Mouse (Mus musculus) limb, embryonic 11.5 days (tissue): ENCODE results near the gene Mat2b. TPM values are rescaled to one million over a fixed set of nuclear protein-coding genes. Genes with fewer than 3 reads are reported as not detected.
"Not testable (repeated sequence)": the region's sequence is repeated elsewhere in the genome, so short reads cannot be mapped to it uniquely, and the experiment has no call there.

Experiments used
- ATAC-seq: fragments of 200-750 bp; cut with Nextera tagmentation; 2 replicates; pipeline ENCODE4 v1.8.0; 2017; ENCODE audit warnings: low read depth; ENCODE audit not compliant: insufficient number of reproducible peaks, low FRiP score, low TSS enrichment
- DNase-seq: peaks from one replicate; pipeline ENCODE4 v3.0.0-alpha.2; 2015; ENCODE audit warnings: low spot score
- H3K27ac ChIP-seq: fragments of 300-500 bp; sonication (generic); replicated peaks from 2 replicates; pipeline ENCODE4 v1.5.1; 2014; ENCODE audit warnings: low read depth, mild to moderate bottlenecking, low read length
- H3K27me3 ChIP-seq: fragments of 300-500 bp; sonication (generic); 2 replicates; pipeline ENCODE4 v1.6.1; 2014; ENCODE audit warnings: mild to moderate bottlenecking, low read length, mixed read lengths; ENCODE audit not compliant: control insufficient read depth, insufficient read depth
- H3K36me3 ChIP-seq: fragments of 300-500 bp; sonication (generic); 2 replicates; pipeline ENCODE4 v1.6.1; 2014; ENCODE audit warnings: mild to moderate bottlenecking, low read length, moderate library complexity, mixed read lengths; ENCODE audit not compliant: control insufficient read depth, insufficient read depth
- H3K4me1 ChIP-seq: fragments of 300-500 bp; sonication (generic); 2 replicates; pipeline ENCODE4 v1.6.1; 2014; ENCODE audit warnings: low read length, mixed read lengths; ENCODE audit not compliant: control insufficient read depth, insufficient read depth
- H3K4me2 ChIP-seq: fragments of 300-500 bp; sonication (generic); 2 replicates; pipeline ENCODE4 v1.6.1; 2014; ENCODE audit warnings: low read depth, mild to moderate bottlenecking, moderate library complexity; ENCODE audit not compliant: severe bottlenecking
- H3K4me3 ChIP-seq: fragments of 300-500 bp; sonication (generic); 2 replicates; pipeline ENCODE4 v1.5.1; 2014; ENCODE audit warnings: low read depth, low read length
- H3K9ac ChIP-seq: fragments of 300-500 bp; sonication (generic); 2 replicates; pipeline ENCODE4 v1.6.1; 2014; ENCODE audit warnings: mild to moderate bottlenecking, low read length
- H3K9me3 ChIP-seq: fragments of 300-500 bp; sonication (generic); 2 replicates; pipeline ENCODE4 v1.6.1; 2016; ENCODE audit warnings: low read length; ENCODE audit not compliant: control insufficient read depth
- WGBS: fragments of 180-500 bp; shearing (Covaris S2); extraction: QIAGEN DNeasy Blood & Tissue Kit; methylation state at CpG from one replicate; pipeline ENCODE4 v1.1.7; 2014; 5-methylcytosine and 5-hydroxymethylcytosine counted together
- polyA plus RNA-seq: library from polyadenylated mRNA; unstranded; fragments of >200 nt; fragmentation: Nextera tagmentation; extraction: Ambion mirVana; gene quantifications from 2 replicates; pipeline ENCODE4 v1.2.1, GENCODE M21; 2014

Mat2b gene
- polyA plus RNA-seq, 1 experiment from 2014 or later = 126 TPM

GRCm38 (mm10) chr11:40715524-40715923, 20.5 kb upstream of the Mat2b start:
- Histone ChIP-seq H3K4me2 (no peak overlapping the region), H3K27ac (no peak overlapping the region), H3K4me1 (no peaks in the 10 kb centered on the region), H3K9ac (no peak overlapping the region), H3K4me3 (no peak overlapping the region), H3K36me3 (peaks cover 19% of the 10 kb centered on the region), H3K27me3 (no peaks in the 10 kb centered on the region), H3K9me3 (no peaks in the 10 kb centered on the region)
- DNase-seq (no peak), ATAC-seq (no peak)
- 97% methylated on average over 5 of the region's 5 CpGs for WGBS

GRCm38 (mm10) chr11:40713858-40714257, 18.9 kb upstream of the Mat2b start:
- no peaks in the 10 kb centered on the region for H3K9me3 ChIP-seq
- H3K36me3 ChIP-seq = peaks cover 23% of the 10 kb centered on the region
- H3K9ac ChIP-seq = no peak overlapping the region
- no peak overlapping the region for H3K4me3 ChIP-seq
- no peak overlapping the region for H3K4me2 ChIP-seq
- no peak overlapping the region for H3K27ac ChIP-seq
- no peak for DNase-seq
- ATAC-seq = no peak
- H3K4me1 ChIP-seq = no peaks in the 10 kb centered on the region
- H3K27me3 ChIP-seq = no peaks in the 10 kb centered on the region
- 91% methylated on average over 8 of the region's 8 CpGs for WGBS

- H3K4me3 ChIP-seq = not testable (repeated sequence)
Measured at GRCm38 (mm10) chr11:40709899-40710298, 14.9 kb upstream of the Mat2b start.

GRCm38 (mm10) chr11:40694311-40695087, 504 bp downstream of the Mat2b start:
- Histone ChIP-seq H3K9ac (peak overlapping the region; percentile 89), H3K9me3 (no peaks in the 10 kb centered on the region), H3K4me3 (peak overlapping the region; percentile 69), H3K36me3 (no peaks in the 10 kb centered on the region), H3K4me2 (peak overlapping the region; percentile 69), H3K27me3 (no peaks in the 10 kb centered on the region), H3K27ac (peak overlapping the region; percentile 97), H3K4me1 (peaks cover 3% of the 10 kb centered on the region; the same call in 1 of the 2 replicates)
- ATAC-seq = peak; percentile 66
- WGBS = under 1% methylated on average over 31 of the region's 31 CpGs
- peak; percentile 80 for DNase-seq

More at GRCm38 (mm10) chr11:40709899-40710298, 14.9 kb upstream of the Mat2b start:
- not testable (repeated sequence) for H3K4me1 ChIP-seq, ATAC-seq, H3K4me2 ChIP-seq, H3K27me3 ChIP-seq, H3K27ac ChIP-seq, H3K9me3 ChIP-seq, H3K9ac ChIP-seq, DNase-seq
- WGBS = 90% methylated on average over 6 of the region's 6 CpGs
- peaks cover 15% of the 10 kb centered on the region for H3K36me3 ChIP-seq

GRCm38 (mm10) chr11:40693366-40693951, 1.5 kb downstream of the Mat2b start:
- Histone ChIP-seq H3K36me3 (no peaks in the 10 kb centered on the region), H3K4me3 (peak overlapping the region; percentile 69), H3K9me3 (no peaks in the 10 kb centered on the region), H3K4me1 (peaks cover 3% of the 10 kb centered on the region; the same call in 1 of the 2 replicates), H3K9ac (peak overlapping the region; percentile 55), H3K27me3 (no peaks in the 10 kb centered on the region), H3K27ac (peak overlapping the region; percentile 97), H3K4me2 (peak overlapping the region; percentile 69)
- no peak for ATAC-seq
- peak; percentile 75 for DNase-seq
- WGBS = under 1% methylated on average over 16 of the region's 16 CpGs

- H3K4me3 ChIP-seq = peak overlapping the region; percentile 69
- no peaks in the 10 kb centered on the region for H3K9me3 ChIP-seq
- DNase-seq = peak; percentile 93
- ATAC-seq = peak; percentile 91
- H3K4me1 ChIP-seq = peaks cover 3% of the 10 kb centered on the region; the same call in 1 of the 2 replicates
- peak overlapping the region; percentile 69 for H3K4me2 ChIP-seq
- peak overlapping the region; percentile 61 for H3K9ac ChIP-seq
- H3K27me3 ChIP-seq = no peaks in the 10 kb centered on the region
- H3K27ac ChIP-seq = peak overlapping the region; percentile 97; the same call in 1 of the 2 replicates
- 1% methylated on average over 33 of the region's 36 CpGs for WGBS
- H3K36me3 ChIP-seq = no peaks in the 10 kb centered on the region
Measured at GRCm38 (mm10) chr11:40692511-40693365, 2.3 kb downstream of the Mat2b start.

GRCm38 (mm10) chr11:40692101-40692509, 2.9 kb downstream of the Mat2b start:
- H3K9me3 ChIP-seq = no peaks in the 10 kb centered on the region
- no peak overlapping the region for H3K27ac ChIP-seq
- H3K9ac ChIP-seq = peak overlapping the region; percentile 61
- H3K4me1 ChIP-seq = peaks cover 3% of the 10 kb centered on the region; the same call in 1 of the 2 replicates
- H3K36me3 ChIP-seq = no peaks in the 10 kb centered on the region; the same call in 1 of the 2 replicates
- ATAC-seq (peak; percentile 48), DNase-seq (no peak)
- H3K4me3 ChIP-seq = peak overlapping the region; percentile 69
- no peaks in the 10 kb centered on the region for H3K27me3 ChIP-seq
- WGBS = under 1% methylated on average over 28 of the region's 28 CpGs
- peak overlapping the region; percentile 69 for H3K4me2 ChIP-seq
